Mouse (Mus musculus): ENCODE results near the gene Aifm2. TPM values are rescaled to one million over a fixed set of nuclear protein-coding genes. Genes with fewer than 3 reads are reported as not detected.

The Aifm2 gene
- 5.2 and 7.0 TPM in 2 replicates for polyA plus RNA-seq (2016; fragmentation: Nextera tagmentation; extraction: Ambion mirVana)

DNA sequence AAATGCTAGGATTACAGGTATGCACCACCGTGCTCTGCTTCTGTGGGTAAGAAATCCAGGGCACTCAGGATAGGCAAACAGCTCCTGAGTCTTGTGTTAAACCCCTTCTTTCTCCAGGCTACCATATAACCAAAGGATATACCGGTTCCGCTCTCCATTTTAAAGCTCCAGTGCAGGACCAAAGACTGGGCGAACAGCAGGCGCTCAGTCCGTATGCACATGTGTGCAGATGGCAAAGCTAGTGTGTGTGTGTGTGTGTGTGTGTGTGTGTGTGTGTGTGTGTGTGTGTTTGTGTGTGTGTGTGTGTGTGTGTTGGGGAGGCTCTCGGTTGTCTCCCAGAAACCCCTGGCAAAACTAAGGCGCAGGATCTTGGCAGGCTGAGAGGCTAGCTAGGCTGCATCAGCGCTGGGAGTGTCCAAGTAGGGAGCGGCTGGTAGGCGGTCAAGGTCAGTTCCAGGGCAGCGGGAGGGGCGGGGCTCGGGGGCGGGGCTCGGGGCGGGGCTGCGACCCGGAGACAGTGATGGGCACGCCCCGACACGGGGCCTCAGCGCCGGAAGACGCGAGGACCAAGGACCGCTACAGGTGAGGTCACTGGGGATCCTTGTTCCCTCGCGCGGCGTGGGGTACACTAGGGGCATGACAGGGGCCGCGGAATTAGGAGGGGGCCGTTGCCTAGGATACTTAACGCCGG lies at the start of gene Aifm2:
TSS of gene Aifm2 (plus strand) at position 493 of the 691 bp plus-strand sequence.
- H3K36me3 ChIP-seq = no peaks in the 10 kb centered on the region
- H3K4me3 ChIP-seq = peak within 1 kb of the TSS; percentile 61
- H3K27ac ChIP-seq (replicated peaks) = peak within 1 kb of the TSS; percentile 30; the same call in 1 of the 2 replicates
- peaks cover 14% of the 10 kb centered on the region for H3K4me1 ChIP-seq
- WGBS = 14% methylated on average over 36 of the region's 36 CpGs
- peaks cover 44% of the 10 kb centered on the region for H3K27me3 ChIP-seq (ENCODE audit: low read depth, poor library complexity, severe bottlenecking)
- peak; percentile 80 for DNase-seq (ENCODE audit: low spot score)
- no peaks in the 10 kb centered on the region for H3K9me3 ChIP-seq (replicated peaks)

DNA sequence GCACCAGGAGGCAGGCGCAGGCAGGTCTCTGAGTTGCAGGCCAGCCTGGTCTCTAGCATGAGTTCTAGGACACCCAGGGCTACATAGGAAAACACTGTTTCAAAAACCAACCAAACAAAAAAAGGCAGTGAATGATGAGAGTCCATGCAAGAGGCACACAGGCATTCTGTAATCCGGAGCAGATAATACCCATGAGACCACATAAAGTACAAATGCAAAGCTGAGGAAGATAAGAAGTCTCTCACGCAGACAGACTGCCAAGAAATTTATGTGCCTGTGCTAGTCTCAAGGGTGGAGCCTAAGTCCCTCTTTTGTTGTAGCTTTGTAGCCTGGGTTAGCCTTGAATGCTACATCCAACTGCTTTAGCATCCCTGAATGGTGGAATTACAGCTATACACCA lies 49.4 kb upstream of the Aifm2 start:
- WGBS = 95% methylated on average over 3 of the region's 3 CpGs
- H3K36me3 ChIP-seq = peaks cover 100% of the 10 kb centered on the region
- no peaks in the 10 kb centered on the region for H3K4me1 ChIP-seq
- no peak overlapping the region for H3K27ac ChIP-seq (replicated peaks)
- no peak for DNase-seq (ENCODE audit: low spot score)
- H3K4me3 ChIP-seq = no peak overlapping the region
- H3K27me3 ChIP-seq (ENCODE audit: low read depth, poor library complexity, severe bottlenecking) = no peaks in the 10 kb centered on the region
- no peaks in the 10 kb centered on the region for H3K9me3 ChIP-seq (replicated peaks)

DNA sequence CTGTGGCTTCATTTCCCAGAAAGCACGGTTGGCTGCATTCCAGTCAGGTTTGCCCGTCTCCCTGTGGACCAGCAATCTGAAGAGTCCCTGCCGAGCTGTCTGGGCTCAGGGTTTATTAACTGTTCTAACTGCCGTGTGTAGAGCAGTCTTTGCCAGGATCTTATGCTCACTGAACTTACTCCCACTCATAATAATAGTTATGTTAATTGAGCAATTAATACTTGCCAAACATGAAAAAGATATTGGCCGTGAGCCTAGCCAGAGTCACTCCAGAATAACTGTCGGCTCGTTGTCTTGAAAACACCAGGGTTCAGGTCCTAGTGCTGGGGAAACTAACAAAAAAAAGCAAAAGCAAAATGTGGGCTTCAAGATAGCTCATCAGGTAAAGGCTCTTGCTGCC lies 45.8 kb upstream of the Aifm2 start:
- Histone ChIP-seq H3K4me1 (no peaks in the 10 kb centered on the region), H3K27ac (replicated peaks) (no peak overlapping the region), H3K4me3 (no peak overlapping the region), H3K36me3 (peaks cover 99% of the 10 kb centered on the region), H3K9me3 (replicated peaks) (no peaks in the 10 kb centered on the region), H3K27me3 (ENCODE audit: low read depth, poor library complexity, severe bottlenecking) (no peaks in the 10 kb centered on the region)
- no peak for DNase-seq (ENCODE audit: low spot score)
- WGBS = 92% methylated on average over 7 of the region's 7 CpGs

DNA sequence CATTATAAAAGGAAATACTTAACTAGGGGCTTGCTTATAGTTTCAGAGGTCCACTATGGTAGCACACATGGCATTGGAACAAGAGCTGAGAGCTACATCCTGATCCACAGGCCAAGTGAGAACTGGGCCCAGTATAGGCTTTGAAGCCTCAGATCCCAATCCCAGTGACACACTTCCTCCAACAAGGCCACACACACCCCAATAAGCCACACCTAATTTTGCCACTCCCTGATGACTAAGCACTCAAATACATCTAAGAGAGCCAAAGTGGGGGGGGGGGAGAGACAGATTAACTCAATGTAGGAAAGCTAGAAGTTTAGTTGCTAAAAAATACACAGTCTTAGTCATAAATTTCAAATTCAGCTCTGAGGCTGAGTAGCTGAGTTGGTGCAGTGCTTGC lies 45.2 kb upstream of the Aifm2 start:
- H3K4me3 ChIP-seq = no peak overlapping the region
- H3K27me3 ChIP-seq (ENCODE audit: low read depth, poor library complexity, severe bottlenecking) = no peaks in the 10 kb centered on the region
- H3K36me3 ChIP-seq = peaks cover 99% of the 10 kb centered on the region
- H3K4me1 ChIP-seq = no peaks in the 10 kb centered on the region
- no peak for DNase-seq (ENCODE audit: low spot score)
- no peaks in the 10 kb centered on the region for H3K9me3 ChIP-seq (replicated peaks)
- H3K27ac ChIP-seq (replicated peaks) = no peak overlapping the region

DNA sequence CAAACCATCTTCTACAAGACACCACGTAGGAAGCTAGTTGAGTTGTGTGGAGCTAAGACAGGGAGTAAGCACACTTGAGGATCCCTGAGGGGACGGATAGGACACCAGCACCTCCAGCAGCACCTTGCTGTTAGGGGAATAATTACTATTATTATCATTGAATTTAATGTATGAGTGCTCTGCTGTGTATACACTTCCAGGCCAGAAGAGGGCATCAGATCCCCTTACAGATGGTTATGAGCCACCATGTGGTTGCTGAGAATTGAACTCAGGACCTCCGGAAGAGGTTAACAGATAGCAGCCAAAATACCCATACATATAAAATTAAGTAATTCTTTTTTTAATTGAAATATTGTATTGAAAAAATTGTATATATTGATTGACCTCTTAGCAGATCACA lies 44.3 kb upstream of the Aifm2 start:
- no peaks in the 10 kb centered on the region for H3K4me1 ChIP-seq
- H3K9me3 ChIP-seq (replicated peaks) = no peaks in the 10 kb centered on the region
- 91% methylated on average over 3 of the region's 3 CpGs for WGBS
- H3K36me3 ChIP-seq = peaks cover 96% of the 10 kb centered on the region
- H3K27ac ChIP-seq (replicated peaks) = no peak overlapping the region
- no peaks in the 10 kb centered on the region for H3K27me3 ChIP-seq (ENCODE audit: low read depth, poor library complexity, severe bottlenecking)
- no peak for DNase-seq (ENCODE audit: low spot score)
- no peak overlapping the region for H3K4me3 ChIP-seq

DNA sequence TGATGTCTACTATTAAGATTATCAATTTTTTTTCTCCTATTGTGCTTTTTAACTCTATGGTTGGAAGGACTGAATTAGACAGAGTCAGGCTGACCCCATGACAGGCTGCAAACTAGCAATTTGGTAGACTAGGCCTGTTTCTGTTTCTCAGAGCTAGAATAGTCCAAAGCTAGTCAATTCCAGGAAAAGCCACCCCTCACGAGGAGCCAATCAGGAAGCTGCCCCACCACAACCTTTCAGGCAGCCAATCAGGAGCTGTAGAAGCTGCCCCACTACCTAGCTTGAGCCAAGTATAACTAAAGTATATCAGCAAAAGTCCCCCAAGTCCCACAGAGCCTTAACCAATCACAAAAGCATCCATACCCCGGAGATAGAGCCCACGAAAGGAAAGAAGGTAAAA lies 39.1 kb upstream of the Aifm2 start:
- WGBS = 86% methylated on average over 3 of the region's 3 CpGs
- Histone ChIP-seq H3K27ac (replicated peaks) (no peak overlapping the region), H3K9me3 (replicated peaks) (no peaks in the 10 kb centered on the region), H3K4me3 (no peak overlapping the region), H3K27me3 (ENCODE audit: low read depth, poor library complexity, severe bottlenecking) (no peaks in the 10 kb centered on the region), H3K36me3 (peaks cover 48% of the 10 kb centered on the region), H3K4me1 (peaks cover 13% of the 10 kb centered on the region)
- no peak for DNase-seq (ENCODE audit: low spot score)

DNA sequence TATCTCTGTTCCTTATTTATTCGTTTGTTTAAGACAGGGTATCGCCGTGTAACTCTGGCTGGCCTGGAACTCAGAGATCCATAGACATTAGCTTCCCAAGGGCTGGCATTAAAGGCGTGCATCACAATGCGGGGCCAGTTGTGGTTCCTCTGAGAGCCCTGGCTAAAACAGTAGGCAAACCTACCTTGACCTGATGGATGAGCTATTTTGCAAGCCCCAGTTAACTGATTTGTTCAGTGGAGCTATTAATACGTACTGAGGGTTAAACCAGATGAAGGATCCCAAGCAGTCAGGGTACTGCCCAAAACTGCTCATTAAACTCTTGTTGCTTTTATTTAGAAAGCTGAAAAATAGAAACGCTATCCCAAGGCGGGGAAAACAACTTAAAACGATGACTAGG lies 35.5 kb upstream of the Aifm2 start:
- H3K36me3 ChIP-seq = peaks cover 19% of the 10 kb centered on the region
- H3K27me3 ChIP-seq (ENCODE audit: low read depth, poor library complexity, severe bottlenecking) = no peaks in the 10 kb centered on the region
- H3K9me3 ChIP-seq (replicated peaks) = no peaks in the 10 kb centered on the region
- 42% methylated on average over 9 of the region's 9 CpGs for WGBS
- peaks cover 22% of the 10 kb centered on the region for H3K4me1 ChIP-seq
- H3K4me3 ChIP-seq = peak overlapping the region; percentile 97
- no peak for DNase-seq (ENCODE audit: low spot score)
- peak overlapping the region; percentile 93 for H3K27ac ChIP-seq (replicated peaks)

DNA sequence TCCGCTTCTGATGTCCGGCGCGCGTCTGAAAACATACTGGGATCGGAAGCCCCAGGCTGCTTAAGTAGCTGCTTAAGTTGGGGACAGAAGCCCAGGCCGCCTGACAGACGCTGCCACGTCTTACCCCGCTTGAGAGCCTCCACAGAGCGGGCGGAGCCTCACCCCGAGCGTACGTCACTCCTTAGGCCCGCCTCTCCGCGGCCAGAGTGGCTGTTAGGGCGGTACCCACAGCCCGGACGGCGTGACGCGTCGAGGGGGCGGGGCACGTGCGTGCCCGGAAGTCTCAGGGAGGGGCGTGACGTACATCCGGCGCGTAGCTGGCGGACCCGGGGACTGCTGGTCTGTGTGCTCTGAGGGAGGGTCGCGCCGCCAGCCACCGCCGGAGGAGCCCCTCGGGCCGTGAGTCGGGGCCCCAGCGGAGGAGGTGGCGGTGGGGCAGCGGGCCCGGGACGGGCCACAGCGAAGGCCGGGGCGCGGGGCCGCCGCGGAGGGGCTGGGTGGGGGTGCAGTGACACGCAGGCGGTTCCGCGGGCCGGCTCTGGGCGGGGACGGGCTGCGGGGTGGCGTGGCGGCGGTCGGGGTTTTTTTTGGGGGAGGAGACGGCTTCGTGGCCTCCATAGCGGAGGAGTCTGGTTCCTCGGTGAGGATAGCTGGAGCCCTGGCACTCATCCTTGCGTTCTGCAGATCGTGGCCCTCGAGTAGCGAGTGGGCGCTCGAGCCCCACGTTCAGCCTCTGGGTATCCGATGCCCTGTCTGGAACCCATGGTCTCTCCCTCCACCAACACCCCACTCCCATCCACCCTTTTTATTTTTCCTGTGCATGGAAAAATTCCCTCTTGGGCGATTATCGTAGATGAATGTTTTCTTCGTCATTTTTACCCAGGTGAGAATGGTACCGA lies 34.8 kb upstream of the Aifm2 start, which contains the start of gene Sar1a:
TSS of gene Sar1a (plus strand) at position 285 of the 899 bp plus-strand sequence.
- peak; percentile 99 for DNase-seq (ENCODE audit: low spot score)
- Histone ChIP-seq H3K27me3 (ENCODE audit: low read depth, poor library complexity, severe bottlenecking) (no peaks in the 10 kb centered on the region), H3K27ac (replicated peaks) (peak within 1 kb of the TSS; percentile 93), H3K4me3 (peak within 1 kb of the TSS; percentile 97), H3K9me3 (replicated peaks) (no peaks in the 10 kb centered on the region), H3K36me3 (peaks cover 19% of the 10 kb centered on the region), H3K4me1 (peaks cover 22% of the 10 kb centered on the region)
- under 1% methylated on average over 84 of the region's 84 CpGs for WGBS

DNA sequence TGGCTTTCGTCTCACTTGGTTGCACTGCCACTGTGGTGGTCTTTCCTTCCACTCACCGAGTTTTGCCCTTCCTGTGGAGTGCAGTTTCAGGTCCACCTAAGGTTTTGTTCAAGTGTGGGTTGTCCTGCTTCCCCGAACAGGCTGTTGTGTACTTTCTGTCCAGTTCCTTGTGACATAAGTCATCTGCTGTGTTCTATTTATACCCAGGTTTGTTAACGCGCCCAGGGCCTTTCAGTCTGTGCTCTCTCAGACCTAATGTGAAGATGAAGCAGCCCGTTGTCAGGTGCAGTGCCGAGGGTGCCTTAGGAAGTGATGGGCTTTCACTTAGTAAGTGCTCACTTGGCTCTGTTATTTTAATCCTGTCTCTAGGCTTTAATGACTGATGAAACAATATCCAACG lies 25.7 kb upstream of the Aifm2 start:
- Histone ChIP-seq H3K9me3 (replicated peaks) (no peaks in the 10 kb centered on the region), H3K4me3 (no peak overlapping the region), H3K4me1 (no peaks in the 10 kb centered on the region), H3K36me3 (peaks cover 97% of the 10 kb centered on the region), H3K27me3 (ENCODE audit: low read depth, poor library complexity, severe bottlenecking) (no peaks in the 10 kb centered on the region), H3K27ac (replicated peaks) (no peak overlapping the region)
- 90% methylated on average over 8 of the region's 8 CpGs for WGBS
- DNase-seq (ENCODE audit: low spot score) = no peak

DNA sequence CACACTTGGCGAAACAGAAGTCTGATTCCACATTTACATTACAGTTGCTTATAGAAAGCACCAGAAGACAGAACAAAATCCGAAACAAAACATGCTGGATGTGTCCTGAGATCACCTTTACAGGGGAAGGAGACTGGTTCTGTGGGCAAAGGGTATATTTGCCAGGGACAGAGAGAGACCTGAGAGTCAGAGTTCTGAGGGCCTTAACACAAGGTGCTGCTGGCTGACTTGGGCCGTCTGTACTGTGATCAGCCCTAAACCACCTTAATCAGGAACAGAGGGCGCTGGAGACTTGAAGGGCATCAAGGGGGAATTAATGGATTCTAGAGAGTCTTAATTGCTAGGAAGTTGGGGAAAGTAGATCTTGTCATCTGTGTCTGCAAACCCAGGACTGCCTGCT lies 21.5 kb upstream of the Aifm2 start:
- Histone ChIP-seq H3K36me3 (peaks cover 69% of the 10 kb centered on the region), H3K4me1 (peaks cover 27% of the 10 kb centered on the region), H3K4me3 (no peak overlapping the region), H3K27me3 (ENCODE audit: low read depth, poor library complexity, severe bottlenecking) (0 out of 2 replicates have a peak, but pooled peaks cover 9% of the 10 kb centered on the region), H3K9me3 (replicated peaks) (no peaks in the 10 kb centered on the region), H3K27ac (replicated peaks) (no peak overlapping the region)
- 79% methylated on average over 4 of the region's 4 CpGs for WGBS
- no peak for DNase-seq (ENCODE audit: low spot score)

DNA sequence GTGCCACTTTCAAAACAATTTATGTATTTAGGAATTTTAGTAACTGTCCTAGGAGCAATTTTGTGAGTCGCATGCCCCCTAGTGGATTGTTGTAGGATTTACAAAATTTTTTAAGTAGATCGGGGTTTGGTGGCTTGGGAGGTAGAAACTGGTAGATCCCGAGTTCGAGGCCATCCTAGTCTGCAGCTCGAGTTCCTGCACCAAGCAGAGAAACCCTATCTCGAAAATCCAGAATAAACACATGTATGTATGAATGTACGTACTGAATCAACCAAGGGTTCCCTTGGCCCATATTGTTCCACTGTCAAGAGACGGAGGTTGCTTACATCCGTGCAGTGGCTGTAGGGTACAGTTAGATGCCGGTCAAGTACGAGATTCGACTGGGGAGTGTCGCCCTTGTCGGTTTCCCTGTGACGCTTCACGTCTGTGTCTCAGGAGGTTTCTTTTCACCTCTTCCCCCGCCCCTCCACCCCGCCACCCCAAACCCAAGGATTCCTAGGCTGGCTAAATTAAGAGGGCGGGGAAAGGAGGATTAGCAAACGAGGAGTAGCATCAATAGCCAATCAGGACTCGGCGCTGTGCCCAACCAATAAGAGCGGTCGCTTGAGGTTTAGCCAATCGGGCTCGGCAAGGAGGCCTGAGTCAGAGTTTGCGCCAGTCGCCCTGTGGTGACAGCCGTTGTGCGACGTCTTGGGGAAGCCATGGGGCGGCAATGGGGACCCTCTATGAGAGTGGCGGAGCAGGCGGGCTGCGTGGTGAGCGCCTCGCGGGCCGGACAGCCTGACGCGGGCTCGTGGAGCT lies 20.0 kb upstream of the Aifm2 start, which contains the start of gene Tysnd1:
TSS of gene Tysnd1 (plus strand) at position 645 of the 801 bp plus-strand sequence.
- H3K4me3 ChIP-seq = peak within 1 kb of the TSS; percentile 97
- H3K9me3 ChIP-seq (replicated peaks) = no peaks in the 10 kb centered on the region
- peak; percentile 95 for DNase-seq (ENCODE audit: low spot score)
- 0 out of 2 replicates have a peak, but pooled peaks cover 9% of the 10 kb centered on the region for H3K27me3 ChIP-seq (ENCODE audit: low read depth, poor library complexity, severe bottlenecking)
- peaks cover 68% of the 10 kb centered on the region for H3K36me3 ChIP-seq
- H3K4me1 ChIP-seq = peaks cover 27% of the 10 kb centered on the region
- peak within 1 kb of the TSS; percentile 86 for H3K27ac ChIP-seq (replicated peaks)
- 1% methylated on average over 42 of the region's 42 CpGs for WGBS
